Mouse (Mus musculus): ENCODE measurements around the gene Shroom3. TPM values are rescaled to one million over a fixed set of nuclear protein-coding genes. Genes with fewer than 3 reads are reported as not detected.

Shroom3 gene
- polyA plus RNA-seq, 1 experiment from 2014 or later: 8.0 TPM

DNA sequence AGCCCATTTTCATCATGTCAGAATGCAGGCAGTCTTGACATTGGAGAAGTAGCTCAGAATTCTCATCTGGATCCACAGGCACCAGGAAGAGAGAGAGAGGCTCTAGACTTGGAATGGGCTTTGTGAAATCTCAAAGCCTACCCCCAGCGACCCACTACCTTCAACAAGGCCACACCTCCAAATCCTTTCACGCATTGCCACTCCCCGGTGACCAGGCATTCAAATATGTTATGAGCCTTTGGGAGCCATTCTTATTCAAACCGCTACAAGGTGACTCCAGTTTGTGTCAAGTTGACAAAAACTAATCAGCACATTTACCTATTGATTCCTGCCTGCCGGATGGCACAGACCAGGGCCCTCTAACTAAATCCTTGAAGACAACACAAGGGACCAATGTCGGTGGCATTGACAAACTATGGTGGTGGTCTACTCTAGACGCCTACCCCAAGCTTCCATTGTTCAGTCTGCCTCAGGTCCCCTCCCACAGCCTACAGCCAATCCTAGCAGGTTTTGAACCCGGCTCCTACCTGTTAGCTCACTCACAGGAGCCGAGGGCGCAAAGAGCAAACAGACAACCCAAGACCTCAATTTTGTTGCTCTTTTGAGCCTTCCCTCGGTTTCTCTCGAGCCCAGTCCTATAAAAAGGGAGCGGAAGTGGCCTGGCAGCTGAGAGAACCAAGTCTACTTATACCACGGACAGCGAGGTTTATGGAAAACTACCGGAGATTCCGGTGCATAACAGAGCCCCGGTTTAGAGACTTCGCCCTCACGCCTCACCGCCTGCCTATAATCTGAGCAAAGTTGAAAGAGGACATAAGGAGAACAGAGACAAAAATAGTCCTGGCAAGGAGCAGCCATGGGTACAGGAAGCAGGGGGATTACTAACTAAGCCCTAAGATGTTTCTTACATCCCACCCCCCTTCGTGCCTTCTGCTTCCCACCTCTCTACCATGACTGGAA lies 303.7 kb downstream of the Shroom3 start:
- H3K4me3 ChIP-seq (ENCODE audit: low read depth, low read length): no peak overlapping the region
- TF ChIP-seq CTCF (IDR thresholded peaks at IDR 0.05; ENCODE audit: low read depth): no peak
- H3K36me3 ChIP-seq (ENCODE audit: control insufficient read depth, insufficient read depth): no peaks in the 10 kb centered on the region
- 93% methylated on average over 22 of the region's 22 CpGs for WGBS
- H3K4me2 ChIP-seq (replicated peaks; ENCODE audit: low read depth): no peak overlapping the region
- ATAC-seq: no peak
- H3K4me1 ChIP-seq (replicated peaks; ENCODE audit: control insufficient read depth, insufficient read depth, low read length): 0 out of 2 replicates have a peak, but pooled peaks cover 6% of the 10 kb centered on the region
- no peaks in the 10 kb centered on the region for H3K27me3 ChIP-seq (replicated peaks; ENCODE audit: control insufficient read depth, insufficient read depth, low read length)
- H3K9ac ChIP-seq (ENCODE audit: low read depth, low read length): no peak overlapping the region
- H3K27ac ChIP-seq (ENCODE audit: low read depth, low read length): 0 out of 2 replicates have a peak overlapping the region, but pooled peaks have one; percentile 86
- H3K9me3 ChIP-seq (ENCODE audit: control insufficient read depth): no peaks in the 10 kb centered on the region

DNA sequence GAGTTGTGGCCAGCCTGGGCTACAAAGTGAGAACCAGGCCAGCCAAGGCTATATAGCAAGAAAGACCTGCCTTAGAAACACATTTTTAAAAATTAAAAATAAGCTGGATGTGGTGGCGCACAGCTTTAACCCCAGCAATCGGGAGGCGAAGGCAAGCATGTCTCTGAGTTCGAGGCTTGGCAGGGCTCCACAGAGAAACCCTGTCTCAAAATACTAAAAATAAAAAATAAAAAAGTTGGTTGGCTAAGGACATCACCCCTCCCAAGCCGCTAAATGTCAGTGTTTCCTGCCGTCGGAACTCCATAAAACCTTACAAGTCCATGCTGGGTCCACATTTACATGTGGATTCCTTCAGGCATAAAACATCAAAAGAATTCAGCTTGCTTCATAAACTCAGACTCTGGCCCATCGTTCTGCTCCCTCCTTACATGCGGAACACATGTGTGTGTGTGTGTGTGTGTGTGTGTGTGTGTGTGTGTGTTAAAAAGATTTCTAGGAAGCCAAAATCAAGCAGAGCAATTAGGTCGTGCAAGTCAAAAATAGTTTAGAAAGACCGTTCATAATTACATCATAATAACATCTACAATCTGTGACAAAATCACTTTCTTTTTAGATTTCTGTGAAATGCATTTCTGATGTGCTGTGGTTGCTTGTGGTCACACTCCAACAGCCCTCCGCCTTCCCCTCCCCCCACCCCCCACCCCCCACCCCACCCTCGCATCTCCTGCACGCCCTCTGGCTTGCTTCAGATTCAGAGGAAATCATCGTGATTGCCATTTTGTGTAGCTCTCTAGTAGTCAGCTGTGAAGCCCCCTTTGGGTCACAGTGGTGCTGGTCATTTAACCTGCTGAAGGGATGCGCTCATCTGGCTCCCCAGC lies 304.9 kb downstream of the Shroom3 start:
- H3K27ac ChIP-seq (ENCODE audit: low read depth, low read length): no peak overlapping the region
- H3K4me2 ChIP-seq (replicated peaks; ENCODE audit: low read depth): no peak overlapping the region
- TF ChIP-seq CTCF (IDR thresholded peaks at IDR 0.05; ENCODE audit: low read depth): no peak
- 58% methylated on average over 16 of the region's 16 CpGs for WGBS
- H3K9ac ChIP-seq (ENCODE audit: low read depth, low read length): no peak overlapping the region
- H3K4me3 ChIP-seq (ENCODE audit: low read depth, low read length): no peak overlapping the region
- H3K36me3 ChIP-seq (ENCODE audit: control insufficient read depth, insufficient read depth): no peaks in the 10 kb centered on the region
- no peak for ATAC-seq
- H3K27me3 ChIP-seq (replicated peaks; ENCODE audit: control insufficient read depth, insufficient read depth, low read length): no peaks in the 10 kb centered on the region
- H3K9me3 ChIP-seq (ENCODE audit: control insufficient read depth): no peaks in the 10 kb centered on the region
- H3K4me1 ChIP-seq (replicated peaks; ENCODE audit: control insufficient read depth, insufficient read depth, low read length): 0 out of 2 replicates have a peak, but pooled peaks cover 6% of the 10 kb centered on the region

DNA sequence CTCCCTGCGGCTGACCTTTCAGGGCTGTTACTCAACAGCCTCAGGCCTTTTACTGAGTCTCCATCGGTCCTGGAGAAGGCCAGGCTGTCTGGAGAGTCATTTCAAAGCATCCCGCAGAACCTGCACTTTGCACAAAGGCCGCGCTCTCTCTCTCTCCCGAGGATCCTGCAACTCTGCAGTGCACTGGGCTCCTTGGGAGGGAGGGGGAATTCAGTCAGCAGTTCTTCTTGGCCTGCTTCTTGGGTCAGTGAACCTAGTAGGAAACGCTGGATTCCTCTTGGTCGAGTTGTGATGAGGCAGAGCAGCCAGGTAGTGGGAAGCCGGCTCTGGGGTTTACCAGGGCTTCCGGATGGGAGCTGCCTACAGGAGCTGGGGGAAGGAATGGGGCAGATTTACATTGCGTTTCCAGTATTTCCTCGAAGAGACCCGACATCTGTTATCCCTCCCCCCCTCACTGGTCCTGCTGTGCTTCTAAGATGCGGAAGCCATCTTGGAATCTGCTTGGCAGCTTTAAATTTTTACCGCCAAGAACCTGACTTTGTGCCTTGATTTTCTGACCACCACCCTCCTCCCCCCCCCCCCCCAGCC lies 305.6 kb downstream of the Shroom3 start:
- Histone ChIP-seq H3K36me3 (ENCODE audit: control insufficient read depth, insufficient read depth) (no peaks in the 10 kb centered on the region), H3K27me3 (replicated peaks; ENCODE audit: control insufficient read depth, insufficient read depth, low read length) (no peaks in the 10 kb centered on the region), H3K4me3 (ENCODE audit: low read depth, low read length) (no peak overlapping the region), H3K9ac (ENCODE audit: low read depth, low read length) (no peak overlapping the region), H3K27ac (ENCODE audit: low read depth, low read length) (no peak overlapping the region), H3K4me2 (replicated peaks; ENCODE audit: low read depth) (no peak overlapping the region), H3K4me1 (replicated peaks; ENCODE audit: control insufficient read depth, insufficient read depth, low read length) (0 out of 2 replicates have a peak, but pooled peaks cover 6% of the 10 kb centered on the region), H3K9me3 (ENCODE audit: control insufficient read depth) (no peaks in the 10 kb centered on the region)
- WGBS: 53% methylated on average over 15 of the region's 15 CpGs
- no peak for TF ChIP-seq CTCF (IDR thresholded peaks at IDR 0.05; ENCODE audit: low read depth)
- no peak for ATAC-seq

DNA sequence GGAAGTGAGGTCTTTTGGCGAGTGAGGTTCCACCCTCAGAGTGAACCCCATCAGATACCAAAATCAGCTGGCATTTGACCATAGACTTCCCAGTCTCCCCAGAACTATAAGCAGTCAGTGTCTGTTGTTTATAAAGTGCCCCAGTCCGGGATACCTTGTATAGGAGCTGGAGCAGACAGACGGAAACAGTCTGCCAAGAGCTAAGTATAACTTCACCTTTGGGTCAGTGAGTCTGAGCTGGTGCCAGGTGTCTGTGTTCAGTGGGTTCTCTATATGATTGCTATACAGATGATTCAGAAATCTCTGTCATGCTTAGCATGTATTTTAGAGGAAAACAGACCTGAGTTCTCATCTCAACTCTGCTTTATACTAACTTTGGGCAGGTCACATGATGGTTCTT lies 308.9 kb downstream of the Shroom3 start:
- no peak overlapping the region for H3K4me3 ChIP-seq (ENCODE audit: low read depth, low read length)
- H3K9me3 ChIP-seq (ENCODE audit: control insufficient read depth): no peaks in the 10 kb centered on the region
- no peak for ATAC-seq
- 70% methylated on average over 3 of the region's 3 CpGs for WGBS
- no peak overlapping the region for H3K9ac ChIP-seq (ENCODE audit: low read depth, low read length)
- H3K27ac ChIP-seq (ENCODE audit: low read depth, low read length): no peak overlapping the region
- no peak for TF ChIP-seq CTCF (IDR thresholded peaks at IDR 0.05; ENCODE audit: low read depth)
- H3K27me3 ChIP-seq (replicated peaks; ENCODE audit: control insufficient read depth, insufficient read depth, low read length): no peaks in the 10 kb centered on the region
- 0 out of 2 replicates have a peak, but pooled peaks cover 4% of the 10 kb centered on the region for H3K4me1 ChIP-seq (replicated peaks; ENCODE audit: control insufficient read depth, insufficient read depth, low read length)
- H3K4me2 ChIP-seq (replicated peaks; ENCODE audit: low read depth): no peak overlapping the region
- H3K36me3 ChIP-seq (ENCODE audit: control insufficient read depth, insufficient read depth): no peaks in the 10 kb centered on the region

DNA sequence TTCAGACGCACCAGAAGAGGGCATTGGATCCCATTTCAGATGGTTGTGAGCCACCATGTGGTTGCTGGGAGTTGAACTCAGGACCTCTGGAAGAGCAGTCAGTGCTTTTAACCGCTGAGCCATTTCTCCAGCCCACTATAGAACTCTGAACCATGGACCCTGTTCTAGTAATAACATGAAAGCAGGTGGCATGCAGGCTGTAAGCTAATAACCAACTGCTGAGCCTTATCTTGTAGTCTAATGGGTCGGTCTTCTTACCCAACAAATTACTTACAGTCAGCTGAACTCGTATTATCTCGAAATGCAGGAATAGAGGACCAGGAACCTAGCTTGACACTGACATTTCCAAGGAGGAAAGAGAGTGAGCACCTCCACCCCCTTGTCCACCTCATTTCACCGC lies 311.1 kb downstream of the Shroom3 start:
- WGBS: 53% methylated on average over 6 of the region's 6 CpGs
- peak; percentile 87 for ATAC-seq

More for the DNA sequence above, 311.1 kb downstream of the Shroom3 start:
- Histone ChIP-seq H3K4me1 (replicated peaks; ENCODE audit: control insufficient read depth, insufficient read depth, low read length) (0 out of 2 replicates have a peak, but pooled peaks cover 4% of the 10 kb centered on the region), H3K4me2 (replicated peaks; ENCODE audit: low read depth) (no peak overlapping the region), H3K9me3 (ENCODE audit: control insufficient read depth) (no peaks in the 10 kb centered on the region), H3K4me3 (ENCODE audit: low read depth, low read length) (no peak overlapping the region), H3K27ac (ENCODE audit: low read depth, low read length) (peak overlapping the region; percentile 81), H3K27me3 (replicated peaks; ENCODE audit: control insufficient read depth, insufficient read depth, low read length) (no peaks in the 10 kb centered on the region), H3K9ac (ENCODE audit: low read depth, low read length) (no peak overlapping the region), H3K36me3 (ENCODE audit: control insufficient read depth, insufficient read depth) (no peaks in the 10 kb centered on the region)
- TF ChIP-seq CTCF (IDR thresholded peaks at IDR 0.05; ENCODE audit: low read depth): peak; percentile 28
